Mouse (Mus musculus): ENCODE results near the gene Gps2. TPM values are rescaled to one million over a fixed set of nuclear protein-coding genes. Genes with fewer than 3 reads are reported as not detected.

The Gps2 gene
- polyA plus RNA-seq, 1 experiment from 2014 or later: 89.1 TPM

GRCm38 (mm10) chr11:69935137-69935879, 21.6 kb downstream of the Gps2 start, which contains the start of gene Ybx2:
Gene Ybx2 (plus strand): TSS chr11:69935796.
- peak within 1 kb of the TSS; percentile 86 for H3K27ac ChIP-seq (replicated peaks)

GRCm38 (mm10) chr11:69936156-69936555, 22.5 kb downstream of the Gps2 start:
- no peaks in the 10 kb centered on the region for H3K36me3 ChIP-seq (replicated peaks)
- H3K27ac ChIP-seq (replicated peaks): peak overlapping the region; percentile 86
- H3K9me3 ChIP-seq: no peaks in the 10 kb centered on the region
- 2% methylated on average over 30 of the region's 30 CpGs for WGBS
- H3K4me3 ChIP-seq: peak overlapping the region; percentile 75
- peaks cover 62% of the 10 kb centered on the region for H3K27me3 ChIP-seq (replicated peaks; ENCODE audit: low read depth, poor library complexity, severe bottlenecking)
- peak; percentile 50 for DNase-seq (ENCODE audit: low spot score)
- H3K4me1 ChIP-seq: peaks cover 54% of the 10 kb centered on the region

More at GRCm38 (mm10) chr11:69935137-69935879, 21.6 kb downstream of the Gps2 start, which contains the start of gene Ybx2:
- no peaks in the 10 kb centered on the region for H3K9me3 ChIP-seq
- H3K36me3 ChIP-seq (replicated peaks): no peaks in the 10 kb centered on the region
- peak; percentile 97 for DNase-seq (ENCODE audit: low spot score)
- peak within 1 kb of the TSS; percentile 75 for H3K4me3 ChIP-seq
- H3K27me3 ChIP-seq (replicated peaks; ENCODE audit: low read depth, poor library complexity, severe bottlenecking): peaks cover 59% of the 10 kb centered on the region
- H3K4me1 ChIP-seq: peaks cover 54% of the 10 kb centered on the region
- 1% methylated on average over 62 of the region's 62 CpGs for WGBS

GRCm38 (mm10) chr11:69936714-69937347, 23.1 kb downstream of the Gps2 start:
- Histone ChIP-seq H3K4me3 (peak overlapping the region; percentile 75), H3K9me3 (no peaks in the 10 kb centered on the region), H3K36me3 (replicated peaks) (peaks cover 4% of the 10 kb centered on the region; the same call in 1 of the 2 replicates), H3K27ac (replicated peaks) (no peak overlapping the region), H3K4me1 (peaks cover 54% of the 10 kb centered on the region), H3K27me3 (replicated peaks; ENCODE audit: low read depth, poor library complexity, severe bottlenecking) (peaks cover 62% of the 10 kb centered on the region)
- WGBS: 54% methylated on average over 9 of the region's 9 CpGs
- DNase-seq (ENCODE audit: low spot score): no peak

- 38% methylated on average over 4 of the region's 4 CpGs for WGBS
- peaks cover 10% of the 10 kb centered on the region for H3K36me3 ChIP-seq (replicated peaks)
- peaks cover 54% of the 10 kb centered on the region for H3K4me1 ChIP-seq
- H3K4me3 ChIP-seq: peak overlapping the region; percentile 75; the same call in 1 of the 2 replicates
- no peak overlapping the region for H3K27ac ChIP-seq (replicated peaks)
- no peak for DNase-seq (ENCODE audit: low spot score)
- peaks cover 62% of the 10 kb centered on the region for H3K27me3 ChIP-seq (replicated peaks; ENCODE audit: low read depth, poor library complexity, severe bottlenecking)
- no peaks in the 10 kb centered on the region for H3K9me3 ChIP-seq
Measured at GRCm38 (mm10) chr11:69937385-69937784, 23.7 kb downstream of the Gps2 start.

- Histone ChIP-seq H3K4me3 (0 out of 2 replicates have a peak overlapping the region, but pooled peaks have one; percentile 75), H3K9me3 (no peaks in the 10 kb centered on the region), H3K4me1 (peaks cover 54% of the 10 kb centered on the region), H3K27ac (replicated peaks) (no peak overlapping the region), H3K36me3 (replicated peaks) (peaks cover 15% of the 10 kb centered on the region), H3K27me3 (replicated peaks; ENCODE audit: low read depth, poor library complexity, severe bottlenecking) (peaks cover 60% of the 10 kb centered on the region)
- no peak for DNase-seq (ENCODE audit: low spot score)
- WGBS: 64% methylated on average over 5 of the region's 5 CpGs
Measured at GRCm38 (mm10) chr11:69937834-69938233, 24.1 kb downstream of the Gps2 start.

- Histone ChIP-seq H3K9me3 (no peaks in the 10 kb centered on the region), H3K27ac (replicated peaks) (no peak overlapping the region; the same call in 1 of the 2 replicates), H3K36me3 (replicated peaks) (peaks cover 21% of the 10 kb centered on the region), H3K4me3 (0 out of 2 replicates have a peak overlapping the region, but pooled peaks have one; percentile 75), H3K4me1 (peaks cover 54% of the 10 kb centered on the region), H3K27me3 (replicated peaks; ENCODE audit: low read depth, poor library complexity, severe bottlenecking) (peaks cover 59% of the 10 kb centered on the region)
- WGBS: 21% methylated on average over 9 of the region's 9 CpGs
- DNase-seq (ENCODE audit: low spot score): no peak
Measured at GRCm38 (mm10) chr11:69938401-69938979, 24.8 kb downstream of the Gps2 start.

GRCm38 (mm10) chr11:69939181-69939580, 25.5 kb downstream of the Gps2 start:
- Histone ChIP-seq H3K9me3 (no peaks in the 10 kb centered on the region), H3K4me3 (no peak overlapping the region; the same call in 1 of the 2 replicates), H3K36me3 (replicated peaks) (peaks cover 28% of the 10 kb centered on the region), H3K27ac (replicated peaks) (no peak overlapping the region), H3K27me3 (replicated peaks; ENCODE audit: low read depth, poor library complexity, severe bottlenecking) (peaks cover 59% of the 10 kb centered on the region), H3K4me1 (peaks cover 51% of the 10 kb centered on the region)
- WGBS: 74% methylated on average over 5 of the region's 5 CpGs
- DNase-seq (ENCODE audit: low spot score): no peak

- Histone ChIP-seq H3K36me3 (replicated peaks) (peaks cover 33% of the 10 kb centered on the region), H3K27me3 (replicated peaks; ENCODE audit: low read depth, poor library complexity, severe bottlenecking) (peaks cover 56% of the 10 kb centered on the region), H3K27ac (replicated peaks) (no peak overlapping the region), H3K4me3 (no peak overlapping the region), H3K9me3 (no peaks in the 10 kb centered on the region), H3K4me1 (peaks cover 45% of the 10 kb centered on the region)
- DNase-seq (ENCODE audit: low spot score): no peak
- WGBS: 90% methylated on average over 17 of the region's 17 CpGs
Measured at GRCm38 (mm10) chr11:69939731-69940130, 26.0 kb downstream of the Gps2 start.

GRCm38 (mm10) chr11:69940962-69941361, 27.3 kb downstream of the Gps2 start:
- peaks cover 45% of the 10 kb centered on the region for H3K27me3 ChIP-seq (replicated peaks; ENCODE audit: low read depth, poor library complexity, severe bottlenecking)
- no peak overlapping the region for H3K27ac ChIP-seq (replicated peaks)
- WGBS: 84% methylated on average over 4 of the region's 4 CpGs

GRCm38 (mm10) chr11:69945216-69945615, 31.5 kb downstream of the Gps2 start:
- Histone ChIP-seq H3K9me3 (no peaks in the 10 kb centered on the region), H3K27ac (replicated peaks) (no peak overlapping the region; the same call in 1 of the 2 replicates), H3K4me3 (peak overlapping the region; percentile 62; the same call in 1 of the 2 replicates), H3K36me3 (replicated peaks) (peaks cover 52% of the 10 kb centered on the region), H3K27me3 (replicated peaks; ENCODE audit: low read depth, poor library complexity, severe bottlenecking) (peaks cover 4% of the 10 kb centered on the region; the same call in 1 of the 2 replicates), H3K4me1 (peaks cover 34% of the 10 kb centered on the region)
- WGBS: 80% methylated on average over 13 of the region's 13 CpGs
- DNase-seq (ENCODE audit: low spot score): no peak

More at GRCm38 (mm10) chr11:69940962-69941361, 27.3 kb downstream of the Gps2 start:
- Histone ChIP-seq H3K36me3 (replicated peaks) (peaks cover 46% of the 10 kb centered on the region), H3K4me1 (peaks cover 36% of the 10 kb centered on the region), H3K9me3 (no peaks in the 10 kb centered on the region), H3K4me3 (no peak overlapping the region)
- DNase-seq (ENCODE audit: low spot score): no peak

GRCm38 (mm10) chr11:69945997-69946891, 32.6 kb downstream of the Gps2 start:
- Histone ChIP-seq H3K4me3 (peak overlapping the region; percentile 62), H3K27me3 (replicated peaks; ENCODE audit: low read depth, poor library complexity, severe bottlenecking) (peaks cover 3% of the 10 kb centered on the region; the same call in 1 of the 2 replicates), H3K27ac (replicated peaks) (peak overlapping the region; percentile 57; the same call in 1 of the 2 replicates), H3K4me1 (peaks cover 34% of the 10 kb centered on the region), H3K9me3 (no peaks in the 10 kb centered on the region), H3K36me3 (replicated peaks) (peaks cover 52% of the 10 kb centered on the region)
- WGBS: 92% methylated on average over 18 of the region's 18 CpGs
- DNase-seq (ENCODE audit: low spot score): no peak
